Mouse (Mus musculus): ENCODE measurements around the gene Cln6. TPM values are rescaled to one million over a fixed set of nuclear protein-coding genes. Genes with fewer than 3 reads are reported as not detected.

The Cln6 gene
- total and polyA plus RNA-seq, 3 experiments: 29.4 to 52.1 TPM; not detected in 1

DNA sequence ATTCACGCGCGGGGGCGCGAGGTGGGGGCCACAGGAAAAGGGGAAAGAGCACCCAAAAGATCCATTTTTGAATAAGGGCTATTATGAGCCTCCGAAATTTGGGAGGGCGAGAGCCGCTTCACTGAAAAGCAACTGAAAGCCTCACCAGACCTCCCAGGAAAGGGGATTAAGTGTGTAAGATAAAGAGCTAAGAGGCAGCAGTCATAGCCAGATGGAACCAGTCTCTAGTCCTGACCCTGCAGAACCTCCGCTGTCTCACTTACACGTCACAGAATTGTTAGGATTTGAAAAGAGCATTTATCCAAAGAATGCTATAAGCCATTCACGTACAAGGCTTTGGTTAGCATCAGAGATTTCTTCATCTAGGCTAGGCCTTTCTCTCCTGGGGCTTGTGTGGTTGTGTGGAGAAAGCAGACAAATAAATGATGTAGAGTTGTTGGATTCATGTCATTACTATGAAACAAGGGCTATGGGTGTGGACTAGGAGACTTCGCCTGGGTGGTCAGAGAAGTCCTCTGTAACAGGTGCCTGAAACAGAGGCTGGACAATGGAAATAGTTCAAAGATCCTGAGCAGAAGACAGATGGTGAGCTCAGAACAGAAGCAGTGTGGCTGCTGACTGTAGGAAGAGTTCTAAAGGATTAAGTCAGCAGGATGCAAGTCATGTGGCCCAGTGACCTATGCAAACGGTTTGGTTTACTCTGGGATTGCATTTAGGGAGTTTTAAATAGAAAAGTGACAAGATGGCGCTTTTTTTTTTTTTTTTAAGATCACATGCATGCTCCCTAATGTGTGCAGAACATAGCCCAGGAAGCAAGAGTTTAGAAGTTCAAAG, 26.2 kb upstream of the Cln6 start:
- DNase-seq (ENCODE audit: low read depth, low spot score): peak; percentile 59

DNA sequence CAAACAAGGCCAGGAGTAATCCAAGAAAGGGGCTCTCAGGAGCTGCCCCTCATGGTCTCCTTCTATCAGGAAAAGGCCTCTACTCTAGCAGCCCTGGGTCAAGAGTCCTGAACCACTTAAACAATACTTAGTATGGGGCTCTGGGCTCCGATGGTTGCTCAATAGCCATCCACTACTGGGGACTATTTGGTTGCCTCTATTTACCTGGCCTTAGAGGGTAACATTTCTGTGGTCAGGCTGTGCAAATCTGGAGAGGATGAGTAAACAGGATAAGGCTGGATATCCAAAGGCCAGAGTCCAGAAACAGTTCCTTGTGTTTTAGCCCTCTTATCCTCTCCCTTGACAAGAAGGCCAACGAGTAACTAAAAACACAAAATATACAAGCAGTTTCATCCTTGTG, 23.8 kb upstream of the Cln6 start:
- Histone ChIP-seq H3K79me2 (ENCODE audit: control insufficient read depth, insufficient read depth, low read length, poor library complexity) (peaks cover 21% of the 10 kb centered on the region), H3K4me3 (ENCODE audit: control insufficient read depth in 1 of 2, insufficient read depth in 1 of 2, low read depth in 2 of 2, low read length in 2 of 2) (no peak overlapping the region), H3K9me3 (replicated peaks; ENCODE audit: insufficient read depth, low read length) (no peaks in the 10 kb centered on the region), H3K36me3 (ENCODE audit: control insufficient read depth in 1 of 2, insufficient read depth in 2 of 2, low read length in 2 of 2) (peaks cover 0 to 27% of the 10 kb centered on the region in 2 experiments; a peak in 2 of 4 replicates), H3K27ac (ENCODE audit: control insufficient read depth, low read depth, low read length) (no peak overlapping the region), H3K27me3 (ENCODE audit: control insufficient read depth in 1 of 2, insufficient read depth in 2 of 2, low read length in 2 of 2) (no peaks in the 10 kb centered on the region), H3K4me1 (ENCODE audit: control insufficient read depth in 1 of 2, insufficient read depth in 2 of 2, low read length in 2 of 2) (peaks cover 20 to 31% of the 10 kb centered on the region in 2 experiments), H3K9ac (ENCODE audit: control insufficient read depth, low read depth, low read length, poor library complexity, severe bottlenecking) (no peak overlapping the region)
- TF ChIP-seq POLR2A (IDR thresholded peaks at IDR 0.05; ENCODE audit: control insufficient read depth in 1 of 2, insufficient read depth in 1 of 2, low read depth in 1 of 2, low read length in 2 of 2, poor library complexity in 1 of 2) (no peak), JUND (IDR thresholded peaks at IDR 0.05; ENCODE audit: low read depth, low read length) (no peak), POLR2AphosphoS5 (IDR thresholded peaks at IDR 0.05; ENCODE audit: borderline replicate concordance, low read depth, low read length) (no peak)
- no peak for DNase-seq (ENCODE audit: low read depth, low spot score)

More for the DNA sequence above, 26.2 kb upstream of the Cln6 start:
- peak; percentile 74 for TF ChIP-seq USF1 (IDR thresholded peaks at IDR 0.05; ENCODE audit: low read depth, low read length)
- no peak for TF ChIP-seq TAL1 (IDR thresholded peaks at IDR 0.05; ENCODE audit: low read length)
- no peak for TF ChIP-seq MYC (IDR thresholded peaks at IDR 0.05; ENCODE audit: low read depth, low read length)
- peak; percentile 28; the same call in 1 of the 2 replicates for TF ChIP-seq MXI1 (IDR thresholded peaks at IDR 0.05; ENCODE audit: low read depth, low read length)
- TF ChIP-seq ZNF384 (IDR thresholded peaks at IDR 0.05; ENCODE audit: low read depth, low read length): peak; percentile 78
- H3K4me1 ChIP-seq (ENCODE audit: control insufficient read depth in 1 of 2, insufficient read depth in 2 of 2, low read length in 2 of 2): peaks cover 20 to 23% of the 10 kb centered on the region in 2 experiments
- peaks cover 43% of the 10 kb centered on the region for H3K79me2 ChIP-seq (ENCODE audit: control insufficient read depth, insufficient read depth, low read length, poor library complexity)
- H3K36me3 ChIP-seq (ENCODE audit: control insufficient read depth in 1 of 2, insufficient read depth in 2 of 2, low read length in 2 of 2): peaks cover 0 to 36% of the 10 kb centered on the region in 2 experiments; a peak in 3 of 4 replicates
- peak overlapping the region; percentile 84 for H3K27ac ChIP-seq (ENCODE audit: control insufficient read depth, low read depth, low read length)
- H3K27me3 ChIP-seq (ENCODE audit: control insufficient read depth in 1 of 2, insufficient read depth in 2 of 2, low read length in 2 of 2): no peaks in the 10 kb centered on the region
- H3K4me3 ChIP-seq (ENCODE audit: control insufficient read depth in 1 of 2, insufficient read depth in 1 of 2, low read depth in 2 of 2, low read length in 2 of 2): peak overlapping the region; percentile 73 to 85
- peak overlapping the region; percentile 81 for H3K9ac ChIP-seq (ENCODE audit: control insufficient read depth, low read depth, low read length, poor library complexity, severe bottlenecking)
- H3K9me3 ChIP-seq (replicated peaks; ENCODE audit: insufficient read depth, low read length): no peaks in the 10 kb centered on the region

DNA sequence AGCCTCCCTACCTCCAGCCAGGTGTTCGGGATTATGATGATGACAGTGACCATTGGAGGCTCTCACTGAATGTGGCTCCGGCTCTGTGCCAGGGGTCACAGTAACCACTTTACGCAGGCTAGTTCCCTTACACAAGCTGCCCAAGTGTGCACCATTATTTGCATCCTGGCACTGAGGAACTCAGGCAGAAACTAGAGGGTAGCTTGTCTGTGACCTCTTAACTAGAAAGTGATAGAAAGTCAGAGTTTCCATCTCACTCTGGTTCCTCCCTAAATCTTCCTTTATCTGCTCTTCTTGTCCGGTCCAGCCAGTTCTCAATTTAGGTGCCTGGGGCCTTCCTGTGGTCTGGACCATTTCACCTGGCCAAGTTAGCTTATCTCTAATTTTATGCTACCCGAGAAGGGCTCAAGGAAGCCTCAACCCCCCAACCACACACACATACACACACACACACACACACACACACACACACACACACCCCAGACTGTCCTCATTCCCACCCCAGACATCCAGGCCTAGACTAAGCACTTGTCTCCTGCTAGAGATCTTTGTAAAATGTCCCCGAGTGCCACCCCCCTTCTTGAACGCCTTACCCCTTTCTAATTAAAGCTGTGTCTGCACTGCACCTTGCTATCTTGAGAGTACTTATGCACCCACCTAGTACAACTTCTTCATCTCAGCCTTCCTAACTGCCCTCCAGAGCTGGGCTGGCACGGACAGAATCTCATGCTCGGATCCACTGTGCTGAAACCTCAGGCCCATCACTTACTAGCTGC, 22.1 kb upstream of the Cln6 start:
- Histone ChIP-seq H3K27me3 (ENCODE audit: control insufficient read depth in 1 of 2, insufficient read depth in 2 of 2, low read length in 2 of 2) (no peaks in the 10 kb centered on the region), H3K9ac (ENCODE audit: control insufficient read depth, low read depth, low read length, poor library complexity, severe bottlenecking) (peak overlapping the region; percentile 49), H3K4me3 (ENCODE audit: control insufficient read depth in 1 of 2, insufficient read depth in 1 of 2, low read depth in 2 of 2, low read length in 2 of 2) (peak overlapping the region; percentile 9 to 22; a peak in 3 of 4 replicates), H3K36me3 (ENCODE audit: control insufficient read depth in 1 of 2, insufficient read depth in 2 of 2, low read length in 2 of 2) (peaks cover 0 to 26% of the 10 kb centered on the region in 2 experiments; a peak in 2 of 4 replicates), H3K79me2 (ENCODE audit: control insufficient read depth, insufficient read depth, low read length, poor library complexity) (peaks cover 4% of the 10 kb centered on the region), H3K4me1 (ENCODE audit: control insufficient read depth in 1 of 2, insufficient read depth in 2 of 2, low read length in 2 of 2) (peaks cover 20 to 31% of the 10 kb centered on the region in 2 experiments), H3K27ac (ENCODE audit: control insufficient read depth, low read depth, low read length) (peak overlapping the region; percentile 65), H3K9me3 (replicated peaks; ENCODE audit: insufficient read depth, low read length) (no peaks in the 10 kb centered on the region)
- DNase-seq (ENCODE audit: low read depth, low spot score): no peak
- TF ChIP-seq KAT2A (conservative IDR thresholded peaks at IDR 0.05; ENCODE audit: low read depth, low read length) (no peak), CTCF (IDR thresholded peaks at IDR 0.05 in 2 of 3, conservative IDR thresholded peaks at IDR 0.05 in 1 of 3; ENCODE audit: control insufficient read depth in 1 of 3, insufficient read depth in 1 of 3, low read depth in 2 of 3, low read length in 3 of 3, poor library complexity in 1 of 3, severe bottlenecking in 1 of 3) (no peak), SMC3 (IDR thresholded peaks at IDR 0.05; ENCODE audit: low read depth, low read length) (no peak), BHLHE40 (IDR thresholded peaks at IDR 0.05; ENCODE audit: borderline replicate concordance, low read depth, low read length) (no peak), POLR2AphosphoS5 (IDR thresholded peaks at IDR 0.05; ENCODE audit: borderline replicate concordance, low read depth, low read length) (no peak), ETS1 (IDR thresholded peaks at IDR 0.05; ENCODE audit: low read depth, low read length) (no peak)

Measured in MEL (cell line).